Mouse (Mus musculus): Measurements from ENCODE around the gene Rab40c.

DNA sequence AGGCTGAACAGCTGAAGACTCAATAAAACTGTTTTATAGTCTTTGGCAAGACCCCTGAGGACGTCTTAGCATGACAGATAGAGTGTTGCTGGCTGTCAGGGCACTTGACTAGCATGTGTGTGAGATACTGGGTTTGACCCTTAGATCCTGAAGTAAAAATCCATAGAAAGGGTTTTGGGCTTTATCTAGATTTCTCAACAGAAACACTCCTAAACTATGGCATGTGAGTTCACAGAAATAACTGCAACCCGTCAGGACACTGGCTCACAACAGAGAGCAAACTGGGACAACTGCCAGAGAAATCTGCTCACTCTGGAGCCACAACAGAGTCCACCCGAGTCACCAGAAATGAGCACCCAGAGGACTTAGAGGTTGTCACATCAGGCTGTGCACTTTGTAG lies 48.1 kb upstream of the Rab40c start:
- TF ChIP-seq POLR2A (IDR thresholded peaks at IDR 0.05; ENCODE audit: extremely low read depth, insufficient read depth, low read length) (no peak), CTCF (IDR thresholded peaks at IDR 0.05; ENCODE audit: extremely low read depth, insufficient read depth, low read length) (no peak)
